Mouse (Mus musculus) gastrocnemius, adult 8-10 months (tissue): ENCODE measurements around the gene Fam227a. TPM values are rescaled to one million over a fixed set of nuclear protein-coding genes. Genes with fewer than 3 reads are reported as not detected.
A peak's percentile ranks its signal among the peaks of the same experiment; 100 is the strongest.

ENCODE experiments used
- DNase-seq, 2 experiments: peaks; one replicate each; pipeline ENCODE4 v3.0.0; 2022; ENCODE audit warnings: low spot score in 2 of 2
- total RNA-seq, 4 experiments: library from RNA; stranded (reverse); gene quantifications; 2 replicates each; pipeline ENCODE4 v1.2.4; 2022

Gene Fam227a
- 1 to 10 TPM in 1 of 4 experiments, under 1 TPM in 3; 0.27 to 1.1 (median 0.84) TPM for total RNA-seq

GRCm38 (mm10) chr15:79658531-79659375, at the start of gene Fam227a, which contains the start of gene Cby1:
TSS of gene Fam227a (minus strand) at chr15:79658956.
TSS of gene Cby1 (plus strand) at chr15:79659199.
- DNase-seq, result peak; percentile 82 to 91

- DNase-seq, result no peak
Observed at GRCm38 (mm10) chr15:79708229-79708822, 49.6 kb upstream of the Fam227a start.

- DNase-seq, result no peak
Observed at GRCm38 (mm10) chr15:79706603-79707214, 48.0 kb upstream of the Fam227a start.

GRCm38 (mm10) chr15:79697558-79698187, 38.9 kb upstream of the Fam227a start:
- no peak for DNase-seq

GRCm38 (mm10) chr15:79697011-79697410, 38.3 kb upstream of the Fam227a start:
- DNase-seq, result no peak

GRCm38 (mm10) chr15:79696508-79696907, 37.8 kb upstream of the Fam227a start:
- DNase-seq, result no peak

- no peak for DNase-seq
Observed at GRCm38 (mm10) chr15:79695516-79695915, 36.8 kb upstream of the Fam227a start.

- no peak for DNase-seq
Observed at GRCm38 (mm10) chr15:79694512-79694911, 35.8 kb upstream of the Fam227a start.

- no peak for DNase-seq
Observed at GRCm38 (mm10) chr15:79693740-79694139, 35.0 kb upstream of the Fam227a start.

- DNase-seq, result no peak
Observed at GRCm38 (mm10) chr15:79692334-79692733, 33.6 kb upstream of the Fam227a start.

- peak in 1 of 2 experiments; percentile 29 for DNase-seq
Observed at GRCm38 (mm10) chr15:79691023-79691508, 32.3 kb upstream of the Fam227a start.

GRCm38 (mm10) chr15:79690426-79691022, 31.8 kb upstream of the Fam227a start, which contains the start of gene Gtpbp1:
TSS of gene Gtpbp1 (plus strand) at chr15:79690845.
- peak; percentile 97 to 98 for DNase-seq

GRCm38 (mm10) chr15:79689662-79690425, 31.1 kb upstream of the Fam227a start:
- DNase-seq, result no peak

- DNase-seq, result no peak
Observed at GRCm38 (mm10) chr15:79688268-79688956, 29.7 kb upstream of the Fam227a start.

- peak; percentile 93 for DNase-seq
Observed at GRCm38 (mm10) chr15:79687646-79688267, 29.0 kb upstream of the Fam227a start, which contains the start of gene Josd1. TSS of gene Josd1 (minus strand) at chr15:79687919.

- peak in 1 of 2 experiments; percentile 47 for DNase-seq
Observed at GRCm38 (mm10) chr15:79687175-79687574, 28.4 kb upstream of the Fam227a start.

GRCm38 (mm10) chr15:79686046-79686869, 27.5 kb upstream of the Fam227a start:
- DNase-seq, result no peak

- DNase-seq, result no peak
Observed at GRCm38 (mm10) chr15:79685141-79685641, 26.4 kb upstream of the Fam227a start.
